Mouse (Mus musculus) hindbrain, postnatal 0 days (tissue): Measurements from ENCODE around the gene Bpgm. TPM values are rescaled to one million over a fixed set of nuclear protein-coding genes. Genes with fewer than 3 reads are reported as not detected.

ENCODE experiments used
- ATAC-seq: fragments of 200-750 bp; cut with Nextera tagmentation; 2 replicates; pipeline ENCODE4 v1.8.0; 2017; ENCODE audit warnings: mild to moderate bottlenecking, moderate TSS enrichment, moderate library complexity
- DNase-seq: peaks from one replicate; pipeline ENCODE4 v3.0.0-alpha.2; 2015; ENCODE audit warnings: low spot score
- H3K27ac ChIP-seq: fragments of 300-500 bp; sonication (generic); 2 replicates; pipeline ENCODE4 v1.5.1; 2014; ENCODE audit warnings: mild to moderate bottlenecking
- H3K27me3 ChIP-seq: fragments of 300-500 bp; sonication (generic); 2 replicates; pipeline ENCODE4 v1.6.1; 2014; ENCODE audit warnings: low read length, mixed read lengths; ENCODE audit not compliant: insufficient read depth
- H3K36me3 ChIP-seq: fragments of 300-500 bp; sonication (generic); 2 replicates; pipeline ENCODE4 v1.6.1; 2014; ENCODE audit warnings: low read length, mixed read lengths; ENCODE audit not compliant: insufficient read depth
- H3K4me1 ChIP-seq: fragments of 300-500 bp; sonication (generic); 2 replicates; pipeline ENCODE4 v1.6.1; 2014; ENCODE audit warnings: antibody characterized with exemption, low read length, mixed read lengths; ENCODE audit not compliant: insufficient read depth
- H3K4me2 ChIP-seq: fragments of 300-500 bp; sonication (generic); 2 replicates; pipeline ENCODE4 v1.6.1; 2014; ENCODE audit warnings: low read depth, mild to moderate bottlenecking, low read length, moderate library complexity, mixed read lengths
- H3K4me3 ChIP-seq: fragments of 300-500 bp; sonication (generic); 2 replicates; pipeline ENCODE4 v1.5.1; 2014; ENCODE audit warnings: low read length
- H3K9ac ChIP-seq: fragments of 300-500 bp; sonication (generic); replicated peaks from 2 replicates; pipeline ENCODE4 v1.6.1; 2014; ENCODE audit warnings: mild to moderate bottlenecking, low read length, moderate library complexity, mixed read lengths
- H3K9me3 ChIP-seq: fragments of 300-500 bp; sonication (generic); 2 replicates; pipeline ENCODE4 v1.6.1; 2016; ENCODE audit warnings: low read length, mixed read lengths
- CTCF ChIP-seq: IDR thresholded peaks from 2 replicates; pipeline ENCODE4 v1.5.1; 2016; ENCODE audit warnings: antibody characterized with exemption, control low read depth, low read depth
- WGBS: fragments of 180-500 bp; shearing (Covaris S2); extraction: QIAGEN DNeasy Blood & Tissue Kit; methylation state at CpG from one replicate; pipeline ENCODE4 v1.1.7; 2014; 5-methylcytosine and 5-hydroxymethylcytosine counted together
- polyA plus RNA-seq: library from polyadenylated mRNA; unstranded; fragments of >200 nt; fragmentation: Nextera tagmentation; extraction: Ambion mirVana; gene quantifications from 2 replicates; pipeline ENCODE4 v1.2.1, GENCODE M21; 2015
- total RNA-seq: library from RNA; depleted of rRNA; stranded (reverse); fragments of >200 nt; gene quantifications from 2 replicates; pipeline ENCODE4 v1.2.3, GENCODE M21; 2014

Bpgm gene
- total and polyA plus RNA-seq, 2 experiments from 2014 or later = 43.2 to 73.9 TPM

GRCm38 (mm10) chr6:34475391-34475790 lies 616 bp upstream of the Bpgm start:
- Histone ChIP-seq H3K4me3 (peak overlapping the region; percentile 52), H3K36me3 (no peaks in the 10 kb centered on the region), H3K9me3 (no peaks in the 10 kb centered on the region), H3K9ac (peak overlapping the region; percentile 63; the same call in 1 of the 2 replicates), H3K27ac (peak overlapping the region; percentile 70; the same call in 1 of the 2 replicates), H3K27me3 (no peaks in the 10 kb centered on the region), H3K4me1 (peaks cover 10% of the 10 kb centered on the region; the same call in 1 of the 2 replicates), H3K4me2 (peak overlapping the region; percentile 63)
- no peak for ATAC-seq
- TF ChIP-seq CTCF = no peak
- 19% methylated on average over 6 of the region's 6 CpGs for WGBS
- no peak for DNase-seq

- no peaks in the 10 kb centered on the region for H3K36me3 ChIP-seq
- peaks cover 15% of the 10 kb centered on the region; the same call in 1 of the 2 replicates for H3K4me1 ChIP-seq
- no peak for TF ChIP-seq CTCF
- H3K9me3 ChIP-seq = no peaks in the 10 kb centered on the region
- H3K27ac ChIP-seq = peak overlapping the region; percentile 37; the same call in 1 of the 2 replicates
- DNase-seq (no peak), ATAC-seq (no peak)
- no peaks in the 10 kb centered on the region for H3K27me3 ChIP-seq
- H3K4me3 ChIP-seq = no peak overlapping the region; the same call in 1 of the 2 replicates
- WGBS = 42% methylated on average over 7 of the region's 7 CpGs
- no peak overlapping the region; the same call in 1 of the 2 replicates for H3K9ac ChIP-seq
- H3K4me2 ChIP-seq = peak overlapping the region; percentile 45
Measured at GRCm38 (mm10) chr6:34478036-34478435, 2.0 kb downstream of the Bpgm start.

- H3K9me3 ChIP-seq = no peaks in the 10 kb centered on the region
- no peaks in the 10 kb centered on the region for H3K36me3 ChIP-seq
- peak overlapping the region; percentile 45 for H3K4me2 ChIP-seq
- peak overlapping the region; percentile 15 for H3K4me3 ChIP-seq
- no peak for TF ChIP-seq CTCF
- peak overlapping the region; percentile 37; the same call in 1 of the 2 replicates for H3K27ac ChIP-seq
- DNase-seq (no peak), ATAC-seq (no peak)
- WGBS = 19% methylated on average over 6 of the region's 6 CpGs
- H3K9ac ChIP-seq = no peak overlapping the region; the same call in 1 of the 2 replicates
- peaks cover 15% of the 10 kb centered on the region; the same call in 1 of the 2 replicates for H3K4me1 ChIP-seq
- H3K27me3 ChIP-seq = no peaks in the 10 kb centered on the region
Measured at GRCm38 (mm10) chr6:34478677-34479360, 2.8 kb downstream of the Bpgm start.

- WGBS = 25% methylated on average over 8 of the region's 8 CpGs
- Histone ChIP-seq H3K27ac (no peak overlapping the region), H3K36me3 (no peaks in the 10 kb centered on the region), H3K9ac (no peak overlapping the region), H3K4me1 (peaks cover 15% of the 10 kb centered on the region; the same call in 1 of the 2 replicates), H3K4me2 (peak overlapping the region; percentile 45), H3K4me3 (no peak overlapping the region), H3K9me3 (no peaks in the 10 kb centered on the region), H3K27me3 (no peaks in the 10 kb centered on the region)
- DNase-seq (no peak), ATAC-seq (no peak)
- TF ChIP-seq CTCF = no peak
Measured at GRCm38 (mm10) chr6:34479531-34479930, 3.5 kb downstream of the Bpgm start.

- H3K9me3 ChIP-seq = no peaks in the 10 kb centered on the region
- DNase-seq = no peak
- H3K27ac ChIP-seq = peak overlapping the region; percentile 41; the same call in 1 of the 2 replicates
- H3K27me3 ChIP-seq = no peaks in the 10 kb centered on the region
- WGBS = 46% methylated on average over 4 of the region's 4 CpGs
- H3K36me3 ChIP-seq = no peaks in the 10 kb centered on the region
- no peak overlapping the region for H3K4me2 ChIP-seq
- no peak overlapping the region for H3K9ac ChIP-seq
- no peak for ATAC-seq
- TF ChIP-seq CTCF = no peak
- H3K4me3 ChIP-seq = no peak overlapping the region
- peaks cover 15% of the 10 kb centered on the region; the same call in 1 of the 2 replicates for H3K4me1 ChIP-seq
Measured at GRCm38 (mm10) chr6:34480749-34481148, 4.7 kb downstream of the Bpgm start.

- WGBS = 65% methylated on average over 6 of the region's 6 CpGs
- no peak overlapping the region for H3K4me3 ChIP-seq
- no peak for TF ChIP-seq CTCF
- peak; percentile 45 for DNase-seq
- no peaks in the 10 kb centered on the region for H3K9me3 ChIP-seq
- H3K27me3 ChIP-seq = no peaks in the 10 kb centered on the region
- H3K27ac ChIP-seq = peak overlapping the region; percentile 41; the same call in 1 of the 2 replicates
- no peaks in the 10 kb centered on the region for H3K36me3 ChIP-seq
- H3K9ac ChIP-seq = no peak overlapping the region
- ATAC-seq = peak; percentile 55
- H3K4me1 ChIP-seq = peaks cover 15% of the 10 kb centered on the region; the same call in 1 of the 2 replicates
- H3K4me2 ChIP-seq = no peak overlapping the region
Measured at GRCm38 (mm10) chr6:34481349-34481748, 5.3 kb downstream of the Bpgm start.

- 76% methylated on average over 4 of the region's 4 CpGs for WGBS
- TF ChIP-seq CTCF = no peak
- Histone ChIP-seq H3K27ac (no peak overlapping the region), H3K9ac (no peak overlapping the region), H3K4me1 (peaks cover 14% of the 10 kb centered on the region; the same call in 1 of the 2 replicates), H3K9me3 (no peaks in the 10 kb centered on the region), H3K27me3 (no peaks in the 10 kb centered on the region), H3K4me3 (no peak overlapping the region), H3K36me3 (peaks cover 8% of the 10 kb centered on the region; the same call in 1 of the 2 replicates), H3K4me2 (no peak overlapping the region)
- no peak for DNase-seq
- ATAC-seq = no peak
Measured at GRCm38 (mm10) chr6:34482842-34483241, 6.8 kb downstream of the Bpgm start.
